Mouse (Mus musculus): ENCODE results near the gene Cela3b. TPM values are rescaled to one million over a fixed set of nuclear protein-coding genes. Genes with fewer than 3 reads are reported as not detected.

Gene Cela3b
- polyA plus RNA-seq, 1 experiment from 2014 or later: not detected

DNA sequence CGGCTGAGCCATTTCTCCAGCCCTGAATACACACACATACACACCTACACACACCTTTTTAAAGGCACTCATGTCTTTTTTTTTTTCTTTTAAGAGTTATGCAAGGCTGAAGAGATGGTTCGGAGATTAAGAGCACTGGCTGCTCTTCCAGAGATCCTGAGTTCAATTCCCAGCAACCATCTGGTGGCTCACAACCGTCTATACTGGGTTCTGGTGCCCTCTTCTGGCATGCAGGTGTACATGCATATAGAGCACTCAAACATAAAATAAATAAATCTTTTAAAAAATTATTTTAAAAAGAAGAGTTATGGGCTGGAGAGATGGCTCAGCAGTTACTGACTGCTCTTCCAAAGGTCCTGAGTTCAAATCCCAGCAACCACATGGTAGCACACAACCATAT, 39.1 kb downstream of the Cela3b start:
- Histone ChIP-seq H3K27ac (no peak overlapping the region), H3K9me3 (no peaks in the 10 kb centered on the region), H3K4me1 (peaks cover 17% of the 10 kb centered on the region), H3K9ac (no peak overlapping the region), H3K4me3 (no peak overlapping the region), H3K27me3 (replicated peaks) (no peaks in the 10 kb centered on the region), H3K36me3 (replicated peaks) (no peaks in the 10 kb centered on the region), H3K4me2 (no peak overlapping the region)
- no peak for ATAC-seq (replicated peaks)
- WGBS: 86% methylated on average over 3 of the region's 3 CpGs

DNA sequence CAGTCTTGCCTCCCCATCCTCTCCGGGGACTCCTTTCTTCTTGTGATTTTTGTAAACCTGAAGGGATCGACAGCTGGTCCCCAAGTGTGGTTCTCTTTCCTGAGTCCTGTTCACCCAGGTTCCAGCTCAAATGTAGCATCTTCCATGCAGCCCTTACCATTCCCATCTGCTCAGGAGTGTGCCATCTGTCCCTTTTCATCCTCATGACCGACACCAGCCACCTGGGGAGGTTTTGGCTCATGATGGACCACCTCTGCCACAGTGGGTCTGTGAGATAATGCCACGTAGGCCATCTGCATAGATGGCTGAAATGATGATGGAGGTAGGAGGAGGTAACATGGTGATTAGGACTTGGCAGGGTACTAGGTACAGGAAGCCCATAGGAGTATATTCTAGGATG, 40.1 kb downstream of the Cela3b start:
- Histone ChIP-seq H3K27ac (no peak overlapping the region), H3K4me3 (no peak overlapping the region), H3K27me3 (replicated peaks) (no peaks in the 10 kb centered on the region), H3K36me3 (replicated peaks) (no peaks in the 10 kb centered on the region), H3K9me3 (no peaks in the 10 kb centered on the region), H3K4me2 (no peak overlapping the region), H3K4me1 (peaks cover 17% of the 10 kb centered on the region), H3K9ac (no peak overlapping the region)
- WGBS: 91% methylated on average over 4 of the region's 4 CpGs
- ATAC-seq (replicated peaks): no peak

DNA sequence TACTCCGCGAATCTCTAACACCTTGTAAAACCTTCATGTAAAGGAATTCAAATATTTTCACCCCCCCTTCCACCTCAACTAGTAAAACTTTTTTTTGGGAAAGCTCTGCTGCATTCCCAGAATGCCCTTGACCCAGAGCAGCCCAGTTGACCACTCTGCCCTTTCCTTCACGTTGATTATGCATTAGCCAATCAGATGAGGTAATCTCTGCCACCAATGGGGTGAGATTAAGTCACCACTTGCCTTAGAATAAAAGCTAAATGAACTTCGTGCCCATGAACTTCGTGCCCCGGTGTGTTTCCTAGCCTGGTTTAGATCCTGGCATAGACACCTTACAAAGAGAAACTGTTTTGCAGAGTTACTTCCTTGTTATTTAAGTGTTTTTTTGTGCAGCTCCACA, 41.4 kb downstream of the Cela3b start:
- H3K9ac ChIP-seq: peak overlapping the region; percentile 91; the same call in 1 of the 2 replicates
- H3K4me1 ChIP-seq: peaks cover 17% of the 10 kb centered on the region
- peak overlapping the region; percentile 92; the same call in 1 of the 2 replicates for H3K27ac ChIP-seq
- no peaks in the 10 kb centered on the region for H3K27me3 ChIP-seq (replicated peaks)
- H3K4me2 ChIP-seq: peak overlapping the region; percentile 70
- ATAC-seq (replicated peaks): 0 out of 2 replicates have a peak, but pooled peaks have one; percentile 59
- 42% methylated on average over 6 of the region's 6 CpGs for WGBS
- peak overlapping the region; percentile 95 for H3K4me3 ChIP-seq
- no peaks in the 10 kb centered on the region for H3K9me3 ChIP-seq
- no peaks in the 10 kb centered on the region for H3K36me3 ChIP-seq (replicated peaks)

DNA sequence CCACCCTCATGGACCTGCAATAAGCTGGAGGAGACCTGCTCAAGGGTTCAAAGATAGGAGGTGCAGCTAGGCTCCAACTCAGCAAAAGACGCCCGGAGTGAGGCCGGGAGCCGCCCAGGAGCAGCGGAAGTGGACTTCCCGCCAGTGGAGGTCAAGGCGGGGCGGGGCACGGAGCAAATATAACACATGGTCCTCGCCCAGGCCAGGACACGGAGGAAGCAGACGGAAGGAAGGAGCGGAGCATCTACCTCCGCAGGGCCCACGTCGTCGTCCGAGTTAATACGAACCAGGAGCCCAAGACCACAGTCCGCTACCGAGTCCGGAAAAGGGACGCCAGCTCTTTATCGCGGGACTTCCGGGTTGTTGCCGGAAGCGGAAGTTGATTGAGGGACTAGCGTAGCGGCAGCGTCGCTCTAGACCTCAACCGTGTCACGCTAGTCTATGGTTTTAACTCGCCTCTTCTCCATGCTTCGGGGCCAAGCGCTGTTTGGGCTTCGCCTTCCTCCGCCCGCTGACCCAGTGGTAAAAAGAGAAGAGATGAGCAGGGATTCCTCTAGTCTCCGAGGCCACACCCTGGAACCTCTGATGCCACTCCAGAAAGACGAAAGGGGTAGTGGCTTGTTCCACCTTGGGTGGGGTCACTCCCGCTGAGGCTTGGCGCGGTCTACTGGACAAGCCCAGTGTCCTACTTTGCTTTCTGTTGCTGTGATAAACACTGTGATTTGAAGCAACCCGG, 42.1 kb downstream of the Cela3b start:
- 1% methylated on average over 46 of the region's 46 CpGs for WGBS
- Histone ChIP-seq H3K4me3 (peak overlapping the region; percentile 95), H3K36me3 (replicated peaks) (no peaks in the 10 kb centered on the region), H3K27ac (peak overlapping the region; percentile 92), H3K4me2 (peak overlapping the region; percentile 70), H3K9me3 (no peaks in the 10 kb centered on the region), H3K4me1 (peaks cover 17% of the 10 kb centered on the region), H3K9ac (peak overlapping the region; percentile 91), H3K27me3 (replicated peaks) (no peaks in the 10 kb centered on the region)
- peak; percentile 94 for ATAC-seq (replicated peaks)

- WGBS: 1% methylated on average over 20 of the region's 20 CpGs
- no peaks in the 10 kb centered on the region for H3K36me3 ChIP-seq (replicated peaks)
- ATAC-seq (replicated peaks): no peak; the same call in 1 of the 2 replicates
- H3K27ac ChIP-seq: peak overlapping the region; percentile 92
- peak overlapping the region; percentile 95 for H3K4me3 ChIP-seq
- peaks cover 17% of the 10 kb centered on the region for H3K4me1 ChIP-seq
- H3K4me2 ChIP-seq: peak overlapping the region; percentile 70
- peak overlapping the region; percentile 91 for H3K9ac ChIP-seq
- H3K27me3 ChIP-seq (replicated peaks): no peaks in the 10 kb centered on the region
- H3K9me3 ChIP-seq: no peaks in the 10 kb centered on the region
These were observed 42.8 kb downstream of the Cela3b start for GRCm38 (mm10) chr4:137387482-137388058.

DNA sequence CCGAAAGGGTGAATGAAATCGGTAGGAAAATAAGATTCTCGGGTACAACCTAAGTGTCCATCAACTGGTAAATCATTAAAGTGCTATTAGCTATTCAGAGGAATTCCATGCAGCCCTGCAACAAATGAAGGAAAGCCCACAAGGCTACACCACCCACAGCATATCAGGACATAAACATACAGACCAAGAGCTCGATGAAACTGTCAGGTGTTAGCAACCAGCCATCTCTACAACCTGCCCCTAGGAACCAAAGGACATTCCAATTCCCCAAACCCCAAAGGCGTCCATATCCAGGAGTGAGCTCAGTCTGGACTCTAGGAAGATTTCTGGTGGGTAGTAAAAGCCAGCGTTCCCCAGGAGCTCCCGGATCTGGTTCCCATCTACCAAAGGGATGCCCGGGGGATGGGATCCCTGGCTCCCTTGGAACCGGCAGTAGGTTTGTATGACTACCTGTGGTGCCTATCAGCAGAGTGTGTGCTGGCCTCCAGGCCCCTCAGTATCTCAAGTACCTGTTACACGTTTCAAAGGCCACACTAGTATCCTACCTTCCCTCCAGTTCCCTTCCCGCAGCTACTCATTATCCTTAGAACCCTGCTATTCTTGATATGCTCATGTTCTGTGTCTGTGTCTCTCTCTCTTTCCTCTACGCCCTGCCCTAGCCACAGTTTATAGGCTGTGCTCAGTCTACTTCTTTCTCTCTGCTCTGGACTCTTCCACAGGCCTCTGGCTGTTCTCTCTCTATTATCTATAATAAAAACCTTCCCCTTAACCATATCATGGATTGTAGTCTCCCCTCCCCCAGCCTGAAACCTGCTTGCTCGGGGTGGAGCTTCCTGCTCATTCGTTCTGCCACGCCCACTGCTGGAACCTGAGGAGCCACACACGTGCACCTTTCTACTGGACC, 49.4 kb downstream of the Cela3b start:
- Histone ChIP-seq H3K4me3 (no peak overlapping the region), H3K4me1 (no peaks in the 10 kb centered on the region), H3K4me2 (no peak overlapping the region), H3K27me3 (replicated peaks) (no peaks in the 10 kb centered on the region; the same call in 1 of the 2 replicates), H3K9ac (no peak overlapping the region), H3K27ac (no peak overlapping the region), H3K36me3 (replicated peaks) (no peaks in the 10 kb centered on the region), H3K9me3 (no peaks in the 10 kb centered on the region)
- WGBS: 40% methylated on average over 15 of the region's 16 CpGs
- no peak for ATAC-seq (replicated peaks)

DNA sequence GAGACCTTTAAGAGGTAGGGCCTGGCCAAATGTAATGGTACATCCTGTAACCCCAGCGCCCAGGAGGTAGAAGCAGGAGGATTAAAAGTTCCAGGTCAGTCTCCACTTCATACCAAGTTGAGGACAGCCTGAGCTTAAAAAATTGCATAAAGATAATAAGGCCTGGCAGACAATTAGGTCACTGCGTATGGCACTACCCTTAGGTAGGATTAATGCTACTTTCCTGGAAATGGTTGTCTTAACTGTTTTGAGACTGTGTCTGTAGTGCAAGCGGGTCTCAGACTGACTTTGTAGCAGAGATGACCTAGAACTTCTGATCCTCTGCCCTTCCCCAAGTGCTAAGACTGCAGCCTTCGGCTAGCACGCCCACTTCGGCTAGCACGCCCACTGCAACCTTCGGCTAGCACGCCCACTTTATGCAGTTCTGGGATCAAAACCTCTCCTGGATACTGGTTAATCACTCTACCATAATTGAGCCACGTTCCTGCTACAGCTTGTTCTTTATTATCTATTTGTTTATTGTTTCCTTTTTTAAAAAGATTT, 50.6 kb downstream of the Cela3b start:
- Histone ChIP-seq H3K27me3 (replicated peaks) (no peaks in the 10 kb centered on the region; the same call in 1 of the 2 replicates), H3K4me3 (no peak overlapping the region), H3K9me3 (no peaks in the 10 kb centered on the region), H3K4me1 (no peaks in the 10 kb centered on the region), H3K27ac (no peak overlapping the region), H3K9ac (no peak overlapping the region), H3K36me3 (replicated peaks) (no peaks in the 10 kb centered on the region), H3K4me2 (no peak overlapping the region)
- WGBS: 89% methylated on average over 10 of the region's 10 CpGs
- no peak for ATAC-seq (replicated peaks)

- ATAC-seq (replicated peaks): no peak
- H3K4me2 ChIP-seq: no peak overlapping the region
These were observed 51.3 kb downstream of the Cela3b start for GRCm38 (mm10) chr4:137379085-137379484.

GRCm38 (mm10) chr4:137377526-137378304, 52.6 kb downstream of the Cela3b start:
- Histone ChIP-seq H3K4me2 (no peak overlapping the region), H3K4me1 (no peaks in the 10 kb centered on the region), H3K9ac (no peak overlapping the region), H3K9me3 (no peaks in the 10 kb centered on the region), H3K27me3 (replicated peaks) (no peaks in the 10 kb centered on the region; the same call in 1 of the 2 replicates), H3K36me3 (replicated peaks) (no peaks in the 10 kb centered on the region), H3K4me3 (no peak overlapping the region), H3K27ac (no peak overlapping the region)
- ATAC-seq (replicated peaks): no peak
- WGBS: 84% methylated on average over 4 of the region's 4 CpGs

More at GRCm38 (mm10) chr4:137379085-137379484, 51.3 kb downstream of the Cela3b start:
- Histone ChIP-seq H3K27me3 (replicated peaks) (no peaks in the 10 kb centered on the region; the same call in 1 of the 2 replicates), H3K4me3 (no peak overlapping the region), H3K27ac (no peak overlapping the region), H3K4me1 (no peaks in the 10 kb centered on the region), H3K36me3 (replicated peaks) (no peaks in the 10 kb centered on the region), H3K9ac (no peak overlapping the region), H3K9me3 (no peaks in the 10 kb centered on the region)
- 79% methylated on average over 3 of the region's 3 CpGs for WGBS

DNA sequence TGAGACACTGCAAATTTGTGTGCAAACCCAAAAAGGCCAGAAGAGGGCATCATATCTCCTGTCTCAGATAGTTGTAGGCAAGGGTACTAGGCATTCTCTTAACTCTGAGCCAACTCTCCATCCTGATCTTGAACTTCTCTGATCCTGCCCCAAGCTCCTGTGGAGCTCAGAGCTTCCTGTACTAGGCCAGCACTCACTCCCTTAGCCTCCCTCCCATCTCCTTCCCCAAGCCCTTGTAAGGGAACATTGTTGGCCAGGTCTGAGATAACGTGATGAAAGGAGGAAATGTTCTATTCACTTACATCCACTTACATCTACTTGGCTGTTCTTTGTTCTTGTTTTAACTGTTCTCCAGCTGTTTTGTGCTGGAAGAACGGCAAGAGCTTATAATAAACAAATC, 53.6 kb downstream of the Cela3b start:
- Histone ChIP-seq H3K9ac (no peak overlapping the region), H3K4me2 (no peak overlapping the region), H3K9me3 (no peaks in the 10 kb centered on the region), H3K4me3 (no peak overlapping the region), H3K36me3 (replicated peaks) (no peaks in the 10 kb centered on the region), H3K27me3 (replicated peaks) (no peaks in the 10 kb centered on the region; the same call in 1 of the 2 replicates), H3K27ac (no peak overlapping the region), H3K4me1 (no peaks in the 10 kb centered on the region)
- WGBS: 77% methylated on average over 2 of the region's 2 CpGs
- ATAC-seq (replicated peaks): no peak
